Mouse (Mus musculus) inflammation-experienced regulatory T-cells, adult 6 months (primary cell): Measurements from ENCODE around the gene Zfp811. TPM values are rescaled to one million over a fixed set of nuclear protein-coding genes. Genes with fewer than 3 reads are reported as not detected.
A peak's percentile ranks its signal among the peaks of the same experiment; 100 is the strongest.
"Not testable (repeated sequence)": the region's sequence is repeated elsewhere in the genome, so short reads cannot be mapped to it uniquely, and the experiment has no call there.

ENCODE experiments used
- ATAC-seq: one replicate; pipeline ENCODE4 v1.8.0; 2017
- polyA plus RNA-seq, 3 experiments: library from polyadenylated mRNA; unstranded; fragments of 100-300 nt; shearing (Covaris generic); gene quantifications; one replicate each; pipeline ENCODE4 v1.2.1; 2017

The Zfp811 gene
- under 1 TPM in 2 of 3 experiments, not detected in 1; 0.52 to 0.62 TPM for polyA plus RNA-seq

- no peak for ATAC-seq
Measured at GRCm38 (mm10) chr17:32809544-32810374, at the start of gene Zfp811. TSS of gene Zfp811 (minus strand) at chr17:32809931.

- not testable (repeated sequence) for ATAC-seq
Measured at GRCm38 (mm10) chr17:32856713-32857112, 47.0 kb upstream of the Zfp811 start.

GRCm38 (mm10) chr17:32851581-32851980 is 41.9 kb upstream of the Zfp811 start:
- ATAC-seq, result no peak

GRCm38 (mm10) chr17:32841388-32841787 is 31.7 kb upstream of the Zfp811 start:
- no peak for ATAC-seq

GRCm38 (mm10) chr17:32839083-32839802 is 29.5 kb upstream of the Zfp811 start:
- ATAC-seq, result no peak

GRCm38 (mm10) chr17:32830418-32830782 is 20.7 kb upstream of the Zfp811 start:
- no peak for ATAC-seq

GRCm38 (mm10) chr17:32829540-32830417 is 20.0 kb upstream of the Zfp811 start, which contains the start of gene Zfp799:
TSS of gene Zfp799 (minus strand) at chr17:32830261.
- ATAC-seq, result peak; percentile 100

GRCm38 (mm10) chr17:32816074-32816784 is 6.5 kb upstream of the Zfp811 start:
- ATAC-seq, result no peak

- no peak for ATAC-seq
Measured at GRCm38 (mm10) chr17:32814136-32814535, 4.4 kb upstream of the Zfp811 start.

GRCm38 (mm10) chr17:32810648-32811047 is 917 bp upstream of the Zfp811 start:
- no peak for ATAC-seq

- no peak for ATAC-seq
Measured at GRCm38 (mm10) chr17:32808921-32809320, 810 bp downstream of the Zfp811 start.

- ATAC-seq, result no peak
Measured at GRCm38 (mm10) chr17:32789244-32789643, 20.5 kb downstream of the Zfp811 start.

GRCm38 (mm10) chr17:32788576-32788975 is 21.2 kb downstream of the Zfp811 start:
- no peak for ATAC-seq

GRCm38 (mm10) chr17:32788094-32788559 is 21.6 kb downstream of the Zfp811 start, which contains the start of gene Zfp871:
TSS of gene Zfp871 (minus strand) at chr17:32788287.
- peak; percentile 99 for ATAC-seq

- ATAC-seq, result peak; percentile 52
Measured at GRCm38 (mm10) chr17:32787436-32788093, 22.2 kb downstream of the Zfp811 start.

- ATAC-seq, result no peak
Measured at GRCm38 (mm10) chr17:32786944-32787343, 22.8 kb downstream of the Zfp811 start.

GRCm38 (mm10) chr17:32785656-32786055 is 24.1 kb downstream of the Zfp811 start:
- ATAC-seq, result no peak

GRCm38 (mm10) chr17:32777564-32777963 is 32.2 kb downstream of the Zfp811 start:
- ATAC-seq, result no peak

- ATAC-seq, result no peak
Measured at GRCm38 (mm10) chr17:32771213-32771612, 38.5 kb downstream of the Zfp811 start.

GRCm38 (mm10) chr17:32766422-32766821 is 43.3 kb downstream of the Zfp811 start:
- ATAC-seq, result no peak

- ATAC-seq, result no peak
Measured at GRCm38 (mm10) chr17:32757331-32757730, 52.4 kb downstream of the Zfp811 start.
